Mouse (Mus musculus) myocyte (in vitro differentiated cells): ENCODE results near the gene Tmem267. TPM values are rescaled to one million over a fixed set of nuclear protein-coding genes. Genes with fewer than 3 reads are reported as not detected.
A peak's percentile ranks its signal among the peaks of the same experiment; 100 is the strongest.

ENCODE experiments used
- H3K27me3 ChIP-seq: one replicate; pipeline ENCODE4 v1.6.1; 2011; ENCODE audit not compliant: control insufficient read depth, insufficient read depth, insufficient read length
- H3K36me3 ChIP-seq: one replicate; pipeline ENCODE4 v1.6.1; 2011; ENCODE audit not compliant: control insufficient read depth, insufficient read depth
- H3K4me2 ChIP-seq: one replicate; pipeline ENCODE4 v1.6.1; 2011; ENCODE audit warnings: low read depth, control low read depth
- H3K4me3 ChIP-seq: one replicate; pipeline ENCODE4 v1.5.1; 2011; ENCODE audit warnings: mild to moderate bottlenecking, control low read depth, moderate library complexity
- H3K79me2 ChIP-seq: one replicate; pipeline ENCODE4 v1.6.1; 2011; ENCODE audit not compliant: control insufficient read depth, insufficient read depth
- H3ac ChIP-seq: one replicate; pipeline ENCODE4 v1.6.1; 2011; ENCODE audit not compliant: control insufficient read depth, insufficient read length
- CEBPB ChIP-seq: IDR thresholded peaks from 2 replicates; pipeline ENCODE4 v1.6.1; 2011; ENCODE audit warnings: mild to moderate bottlenecking, moderate library complexity; ENCODE audit not compliant: poor library complexity, insufficient read depth, severe bottlenecking
- E2F4 ChIP-seq: IDR thresholded peaks from one replicate; pipeline ENCODE4 v1.6.1; 2011; ENCODE audit warnings: mild to moderate bottlenecking, control low read depth, moderate library complexity; ENCODE audit not compliant: insufficient read depth
- MAX ChIP-seq: IDR thresholded peaks from one replicate; pipeline ENCODE4 v1.6.1; 2011; ENCODE audit warnings: low read depth, mild to moderate bottlenecking, control low read depth
- MYOD1 ChIP-seq, 3 experiments: IDR thresholded peaks; one replicate each; pipeline ENCODE4 v1.6.1; 2011; ENCODE audit warnings: control low read depth in 2 of 3, low read depth in 2 of 3, mild to moderate bottlenecking in 2 of 3, moderate library complexity in 1 of 3; ENCODE audit not compliant: insufficient read length in 2 of 3, control insufficient read depth in 1 of 3
- MYOG ChIP-seq, 3 experiments: IDR thresholded peaks; one replicate each; pipeline ENCODE4 v1.6.1; 2011; ENCODE audit warnings: control low read depth in 2 of 3, low read depth in 2 of 3, mild to moderate bottlenecking in 2 of 3; ENCODE audit not compliant: insufficient read length in 2 of 3, control insufficient read depth in 1 of 3, insufficient read depth in 1 of 3
- POLR2A ChIP-seq: IDR thresholded peaks from one replicate; pipeline ENCODE4 v1.6.1; 2011; ENCODE audit warnings: low read depth, mild to moderate bottlenecking, control low read depth, moderate library complexity; ENCODE audit not compliant: insufficient read length
- POLR2AphosphoS2 ChIP-seq: IDR thresholded peaks from one replicate; pipeline ENCODE4 v1.6.1; 2011; ENCODE audit warnings: low read depth, control low read depth; ENCODE audit not compliant: insufficient read length
- REST ChIP-seq: IDR thresholded peaks from one replicate; pipeline ENCODE4 v1.6.1; 2011; ENCODE audit warnings: mild to moderate bottlenecking, control low read depth, moderate library complexity; ENCODE audit not compliant: insufficient read depth, insufficient read length
- SRF ChIP-seq: IDR thresholded peaks from one replicate; pipeline ENCODE4 v1.6.1; 2011; ENCODE audit warnings: low read depth; ENCODE audit not compliant: control insufficient read depth, insufficient read length
- TCF12 ChIP-seq: IDR thresholded peaks from one replicate; pipeline ENCODE4 v1.6.1; 2011; ENCODE audit warnings: mild to moderate bottlenecking, control low read depth; ENCODE audit not compliant: poor library complexity, insufficient read depth, severe bottlenecking
- TCF3 ChIP-seq: IDR thresholded peaks from one replicate; pipeline ENCODE4 v1.6.1; 2011; ENCODE audit warnings: low read depth, control low read depth; ENCODE audit not compliant: insufficient read length
- USF1 ChIP-seq: IDR thresholded peaks from one replicate; pipeline ENCODE4 v1.6.1; 2011; ENCODE audit warnings: low read depth, mild to moderate bottlenecking, control low read depth, moderate library complexity
- polyA plus RNA-seq: library from polyadenylated mRNA; unstranded; fragments of >200 nt; fragmentation: generic; extraction: Trizol; gene quantifications from one replicate; pipeline ENCODE4 v1.2.1, GENCODE M21; 2012; ENCODE audit warnings: missing spikeins

Gene Tmem267
- polyA plus RNA-seq: 4.2 TPM

GRCm38 (mm10) chr13:119487880-119488580 is at the start of gene Tmem267, which contains the start of gene 3110070M22Rik:
Gene Tmem267 (plus strand): TSS chr13:119488039.
Gene 3110070M22Rik (minus strand): TSS chr13:119488383.
- Histone ChIP-seq H3K4me3 (no peak within 1 kb of the TSS), H3K27me3 (no peaks in the 10 kb centered on the region), H3K79me2 (no peaks in the 10 kb centered on the region), H3ac (no peak within 1 kb of the TSS), H3K36me3 (no peaks in the 10 kb centered on the region), H3K4me2 (peak within 1 kb of the TSS; percentile 52)
- peak; percentile 70 for TF ChIP-seq POLR2A
- TF ChIP-seq MYOG (IDR thresholded peaks at IDR 0.05; ENCODE audit: control insufficient read depth in 1 of 3, insufficient read depth in 1 of 3, insufficient read length in 2 of 3, low read depth in 2 of 3): no peak

- no peak overlapping the region for H3K4me2 ChIP-seq
- TF ChIP-seq REST (no peak), SRF (no peak), MYOD1 (IDR thresholded peaks at IDR 0.05; ENCODE audit: control insufficient read depth in 1 of 3, insufficient read length in 2 of 3, low read depth in 2 of 3) (no peak), POLR2A (no peak), TCF3 (no peak)
- no peaks in the 10 kb centered on the region for H3K27me3 ChIP-seq
- no peaks in the 10 kb centered on the region for H3K79me2 ChIP-seq
- H3ac ChIP-seq: no peak overlapping the region
- H3K4me3 ChIP-seq: no peak overlapping the region
- peaks cover 69% of the 10 kb centered on the region for H3K36me3 ChIP-seq
Observed at GRCm38 (mm10) chr13:119442244-119442643, 45.6 kb upstream of the Tmem267 start.

DNA sequence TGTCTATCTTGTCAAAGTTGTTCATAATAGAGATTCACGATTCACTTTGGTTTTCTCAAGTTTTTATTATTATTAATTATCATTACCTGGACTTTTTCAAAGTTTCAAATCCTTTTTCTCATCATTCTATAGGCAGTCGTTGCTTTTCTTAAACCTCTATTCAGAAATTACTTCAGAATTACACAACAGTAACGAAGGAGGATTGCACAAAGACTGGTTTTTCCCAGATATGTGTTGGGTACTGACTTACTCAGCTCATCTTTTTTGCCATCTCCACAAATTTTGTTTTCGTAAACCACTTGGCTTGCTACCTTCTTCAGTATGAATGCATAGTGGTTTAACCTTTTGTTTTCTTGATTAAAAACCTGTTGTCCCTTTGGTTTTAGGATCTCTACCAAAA is 34.3 kb upstream of the Tmem267 start:
- Histone ChIP-seq H3K4me3 (no peak overlapping the region), H3ac (no peak overlapping the region), H3K36me3 (peaks cover 50% of the 10 kb centered on the region), H3K79me2 (no peaks in the 10 kb centered on the region), H3K4me2 (no peak overlapping the region), H3K27me3 (no peaks in the 10 kb centered on the region)
- TF ChIP-seq MYOD1 (IDR thresholded peaks at IDR 0.05; ENCODE audit: control insufficient read depth in 1 of 3, insufficient read length in 2 of 3, low read depth in 2 of 3) (no peak), POLR2AphosphoS2 (no peak), TCF3 (no peak), POLR2A (no peak), MAX (no peak)

DNA sequence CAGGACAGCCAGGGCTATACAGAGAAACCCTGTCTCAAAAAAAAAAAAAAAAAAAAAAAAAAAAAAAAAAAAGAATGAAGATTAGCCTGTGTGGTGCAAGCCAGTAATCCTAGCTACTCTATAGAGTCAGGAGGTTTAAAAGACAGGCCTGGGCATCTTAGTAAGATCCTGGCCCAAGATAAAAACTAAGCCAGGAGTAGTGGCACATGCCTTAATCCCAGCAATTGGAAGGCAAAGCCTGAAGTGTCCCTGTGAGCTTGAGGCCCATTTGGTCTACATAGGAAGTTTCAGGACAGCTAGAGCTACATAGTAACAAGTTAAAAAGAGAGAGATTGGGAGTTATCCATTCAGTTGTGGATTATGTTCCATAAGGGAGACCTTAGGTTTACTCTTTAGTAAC is 32.8 kb upstream of the Tmem267 start:
- Histone ChIP-seq H3K4me2 (no peak overlapping the region), H3ac (no peak overlapping the region), H3K27me3 (no peaks in the 10 kb centered on the region), H3K79me2 (no peaks in the 10 kb centered on the region), H3K36me3 (peaks cover 45% of the 10 kb centered on the region), H3K4me3 (no peak overlapping the region)
- TF ChIP-seq CEBPB (no peak), REST (no peak), MYOD1 (IDR thresholded peaks at IDR 0.05; ENCODE audit: control insufficient read depth in 1 of 3, insufficient read length in 2 of 3, low read depth in 2 of 3) (no peak), TCF12 (no peak), POLR2AphosphoS2 (no peak)

GRCm38 (mm10) chr13:119456342-119456741 is 31.5 kb upstream of the Tmem267 start:
- Histone ChIP-seq H3K36me3 (peaks cover 37% of the 10 kb centered on the region), H3K27me3 (no peaks in the 10 kb centered on the region), H3K4me2 (no peak overlapping the region), H3ac (no peak overlapping the region), H3K79me2 (no peaks in the 10 kb centered on the region), H3K4me3 (no peak overlapping the region)
- TF ChIP-seq TCF12: no peak
- no peak for TF ChIP-seq POLR2AphosphoS2
- no peak for TF ChIP-seq E2F4
- no peak for TF ChIP-seq CEBPB
- no peak for TF ChIP-seq REST
- no peak for TF ChIP-seq POLR2A
- no peak for TF ChIP-seq MAX
- TF ChIP-seq SRF: no peak
- no peak for TF ChIP-seq MYOD1 (IDR thresholded peaks at IDR 0.05; ENCODE audit: control insufficient read depth in 1 of 3, insufficient read length in 2 of 3, low read depth in 2 of 3)
- TF ChIP-seq TCF3: no peak
- TF ChIP-seq MYOG (IDR thresholded peaks at IDR 0.05; ENCODE audit: control insufficient read depth in 1 of 3, insufficient read depth in 1 of 3, insufficient read length in 2 of 3, low read depth in 2 of 3): no peak
- TF ChIP-seq USF1: no peak
